Mouse (Mus musculus) neural tube, embryonic 14.5 days (tissue): ENCODE measurements around the gene Med20. TPM values are rescaled to one million over a fixed set of nuclear protein-coding genes. Genes with fewer than 3 reads are reported as not detected.

Experiments
- ATAC-seq: fragments of 200-750 bp; cut with Nextera tagmentation; 2 replicates; pipeline ENCODE4 v1.8.0; 2017; ENCODE audit warnings: low read depth, mild to moderate bottlenecking, moderate TSS enrichment, moderate library complexity
- H3K27ac ChIP-seq: fragments of 300-500 bp; sonication (generic); 2 replicates; pipeline ENCODE4 v1.5.1; 2014; ENCODE audit warnings: low read depth, mild to moderate bottlenecking, control low read depth, low read length, moderate library complexity, mixed read lengths
- H3K27me3 ChIP-seq: fragments of 300-500 bp; sonication (generic); 2 replicates; pipeline ENCODE4 v1.6.1; 2014; ENCODE audit warnings: low read length; ENCODE audit not compliant: control insufficient read depth, insufficient read depth
- H3K36me3 ChIP-seq: fragments of 300-500 bp; sonication (generic); 2 replicates; pipeline ENCODE4 v1.6.1; 2014; ENCODE audit warnings: low read length, mixed read lengths; ENCODE audit not compliant: control insufficient read depth, insufficient read depth
- H3K4me1 ChIP-seq: fragments of 300-500 bp; sonication (generic); 2 replicates; pipeline ENCODE4 v1.6.1; 2014; ENCODE audit warnings: low read length; ENCODE audit not compliant: control insufficient read depth, insufficient read depth
- H3K4me2 ChIP-seq: fragments of 300-500 bp; sonication (generic); 2 replicates; pipeline ENCODE4 v1.6.1; 2014; ENCODE audit warnings: mild to moderate bottlenecking, low read depth, low read length, control low read depth
- H3K4me3 ChIP-seq: fragments of 300-500 bp; sonication (generic); 2 replicates; pipeline ENCODE4 v1.5.1; 2014; ENCODE audit warnings: low read depth, low read length, control low read depth, mixed read lengths
- H3K9ac ChIP-seq: fragments of 300-500 bp; sonication (generic); replicated peaks from 2 replicates; pipeline ENCODE4 v1.6.1; 2014; ENCODE audit warnings: low read depth, mild to moderate bottlenecking, control low read depth, low read length, mixed read lengths
- H3K9me3 ChIP-seq: fragments of 300-500 bp; sonication (generic); 2 replicates; pipeline ENCODE4 v1.6.1; 2016; ENCODE audit warnings: low read length; ENCODE audit not compliant: control insufficient read depth
- WGBS: fragments of 180-500 bp; shearing (Covaris S2); extraction: QIAGEN DNeasy Blood & Tissue Kit; methylation state at CpG from one replicate; pipeline ENCODE4 v1.1.7; 2014; 5-methylcytosine and 5-hydroxymethylcytosine counted together
- polyA plus RNA-seq: library from polyadenylated mRNA; unstranded; fragments of >200 nt; fragmentation: Nextera tagmentation; extraction: Ambion mirVana; gene quantifications from 2 replicates; pipeline ENCODE4 v1.2.1, GENCODE M21; 2014

The Med20 gene
- polyA plus RNA-seq, 1 experiment from 2014 or later, result 38.1 TPM

- peaks cover 35% of the 10 kb centered on the region; the same call in 1 of the 2 replicates for H3K36me3 ChIP-seq
- ATAC-seq, result no peak
- H3K4me3 ChIP-seq, result no peak overlapping the region
- no peak overlapping the region for H3K27ac ChIP-seq
- H3K9me3 ChIP-seq, result no peaks in the 10 kb centered on the region
- no peak overlapping the region for H3K9ac ChIP-seq
- no peaks in the 10 kb centered on the region for H3K27me3 ChIP-seq
- H3K4me1 ChIP-seq, result 0 out of 2 replicates have a peak, but pooled peaks cover 12% of the 10 kb centered on the region
- 89% methylated on average over 13 of the region's 13 CpGs for WGBS
- H3K4me2 ChIP-seq, result no peak overlapping the region
Measured at GRCm38 (mm10) chr17:47600601-47601388, 10.6 kb upstream of the Med20 start.

GRCm38 (mm10) chr17:47601389-47601755 is 10.0 kb upstream of the Med20 start:
- H3K36me3 ChIP-seq, result peaks cover 35% of the 10 kb centered on the region; the same call in 1 of the 2 replicates
- H3K4me1 ChIP-seq, result 0 out of 2 replicates have a peak, but pooled peaks cover 8% of the 10 kb centered on the region
- H3K27me3 ChIP-seq, result no peaks in the 10 kb centered on the region
- H3K4me3 ChIP-seq, result no peak overlapping the region
- no peak overlapping the region for H3K27ac ChIP-seq
- H3K9ac ChIP-seq, result no peak overlapping the region
- no peak overlapping the region for H3K4me2 ChIP-seq
- no peaks in the 10 kb centered on the region for H3K9me3 ChIP-seq
- ATAC-seq, result no peak
- WGBS, result 92% methylated on average over 10 of the region's 10 CpGs

- no peak for ATAC-seq
- WGBS, result 93% methylated on average over 11 of the region's 11 CpGs
- Histone ChIP-seq H3K27ac (no peak overlapping the region), H3K9ac (no peak overlapping the region), H3K4me3 (no peak overlapping the region), H3K9me3 (no peaks in the 10 kb centered on the region), H3K4me1 (0 out of 2 replicates have a peak, but pooled peaks cover 2% of the 10 kb centered on the region), H3K4me2 (no peak overlapping the region), H3K27me3 (no peaks in the 10 kb centered on the region), H3K36me3 (peaks cover 35% of the 10 kb centered on the region; the same call in 1 of the 2 replicates)
Measured at GRCm38 (mm10) chr17:47602289-47602688, 9.1 kb upstream of the Med20 start.

- no peak overlapping the region for H3K4me2 ChIP-seq
- no peak overlapping the region for H3K9ac ChIP-seq
- peaks cover 8% of the 10 kb centered on the region for H3K4me1 ChIP-seq
- peaks cover 29% of the 10 kb centered on the region; the same call in 1 of the 2 replicates for H3K36me3 ChIP-seq
- no peak for ATAC-seq
- WGBS, result 69% methylated on average over 5 of the region's 5 CpGs
- H3K9me3 ChIP-seq, result no peaks in the 10 kb centered on the region
- no peaks in the 10 kb centered on the region for H3K27me3 ChIP-seq
- H3K27ac ChIP-seq, result no peak overlapping the region
- no peak overlapping the region for H3K4me3 ChIP-seq
Measured at GRCm38 (mm10) chr17:47606220-47606619, 5.2 kb upstream of the Med20 start.

- Histone ChIP-seq H3K27me3 (no peaks in the 10 kb centered on the region), H3K9ac (no peak overlapping the region), H3K4me2 (no peak overlapping the region), H3K4me3 (no peak overlapping the region), H3K4me1 (peaks cover 21% of the 10 kb centered on the region), H3K36me3 (peaks cover 7% of the 10 kb centered on the region; the same call in 1 of the 2 replicates), H3K9me3 (no peaks in the 10 kb centered on the region), H3K27ac (no peak overlapping the region)
- 92% methylated on average over 4 of the region's 4 CpGs for WGBS
- ATAC-seq, result no peak
Measured at GRCm38 (mm10) chr17:47609182-47609581, 2.2 kb upstream of the Med20 start.

GRCm38 (mm10) chr17:47611661-47611982 is 240 bp downstream of the Med20 start:
- H3K9ac ChIP-seq, result peak overlapping the region; percentile 72
- H3K36me3 ChIP-seq, result peaks cover 10% of the 10 kb centered on the region; the same call in 1 of the 2 replicates
- no peaks in the 10 kb centered on the region for H3K27me3 ChIP-seq
- H3K27ac ChIP-seq, result peak overlapping the region; percentile 73
- H3K4me1 ChIP-seq, result peaks cover 21% of the 10 kb centered on the region
- no peak for ATAC-seq
- no peaks in the 10 kb centered on the region for H3K9me3 ChIP-seq
- H3K4me3 ChIP-seq, result peak overlapping the region; percentile 77
- peak overlapping the region; percentile 89 for H3K4me2 ChIP-seq
- WGBS, result under 1% methylated on average over 13 of the region's 13 CpGs

- no peak overlapping the region for H3K27ac ChIP-seq
- peaks cover 21% of the 10 kb centered on the region for H3K4me1 ChIP-seq
- WGBS, result 95% methylated on average over 1 of the region's 1 CpGs
- peaks cover 21% of the 10 kb centered on the region; the same call in 1 of the 2 replicates for H3K36me3 ChIP-seq
- no peak overlapping the region for H3K4me2 ChIP-seq
- no peak overlapping the region for H3K9ac ChIP-seq
- H3K4me3 ChIP-seq, result no peak overlapping the region
- H3K27me3 ChIP-seq, result no peaks in the 10 kb centered on the region
- H3K9me3 ChIP-seq, result no peaks in the 10 kb centered on the region
- ATAC-seq, result no peak
Measured at GRCm38 (mm10) chr17:47614018-47614417, 2.6 kb downstream of the Med20 start.

GRCm38 (mm10) chr17:47616119-47616518 is 4.7 kb downstream of the Med20 start:
- Histone ChIP-seq H3K4me3 (no peak overlapping the region), H3K36me3 (peaks cover 26% of the 10 kb centered on the region; the same call in 1 of the 2 replicates), H3K27ac (no peak overlapping the region), H3K4me1 (peaks cover 12% of the 10 kb centered on the region), H3K27me3 (no peaks in the 10 kb centered on the region), H3K4me2 (no peak overlapping the region), H3K9me3 (no peaks in the 10 kb centered on the region), H3K9ac (no peak overlapping the region)
- no peak for ATAC-seq
- WGBS, result 96% methylated on average over 8 of the region's 8 CpGs

- Histone ChIP-seq H3K36me3 (peaks cover 26% of the 10 kb centered on the region; the same call in 1 of the 2 replicates), H3K9me3 (no peaks in the 10 kb centered on the region), H3K27ac (no peak overlapping the region), H3K4me2 (no peak overlapping the region), H3K4me3 (no peak overlapping the region), H3K27me3 (no peaks in the 10 kb centered on the region), H3K9ac (no peak overlapping the region), H3K4me1 (peaks cover 12% of the 10 kb centered on the region)
- WGBS, result 95% methylated on average over 4 of the region's 4 CpGs
- ATAC-seq, result no peak
Measured at GRCm38 (mm10) chr17:47616652-47617051, 5.3 kb downstream of the Med20 start.
